8 mouse cellular contexts compared by ENCODE assay signal in genomic region chr7:119010854-119011529, GRCm38 (mm10). TPM values are rescaled to one million over a fixed set of nuclear protein-coding genes. Genes with fewer than 3 reads are reported as not detected.
DNase-seq lines count a peak whose midpoint lies in the region; ATAC-seq and TF ChIP-seq lines count a peak whose summit lies in the region.

No protein-coding gene starts in this region.

- H3K4me2 ChIP-seq in limb, embryonic 14.5 days (replicated peaks; ENCODE audit: low read depth, low read length, severe bottlenecking), result no peak overlapping the region

- H3K4me1 ChIP-seq in limb, embryonic 14.5 days (ENCODE audit: control insufficient read depth, insufficient read depth, low read length), result no peaks in the 10 kb centered on the region

- no peak overlapping the region for H3K9ac ChIP-seq in limb, embryonic 14.5 days (ENCODE audit: low read depth, low read length, severe bottlenecking)

- H3K4me3 ChIP-seq in limb, embryonic 14.5 days (replicated peaks; ENCODE audit: low read length), result no peak overlapping the region

- no peak for TF ChIP-seq POLR2A in limb, embryonic 14.5 days (IDR thresholded peaks at IDR 0.05; ENCODE audit: borderline replicate concordance, extremely low read depth, insufficient read depth, insufficient read length)

- H3K27me3 ChIP-seq in limb, embryonic 14.5 days (ENCODE audit: control insufficient read depth, insufficient read depth, low read length), result no peaks in the 10 kb centered on the region

- WGBS in limb, embryonic 14.5 days, result 20% methylated on average over 5 of the region's 5 CpGs

- no peak overlapping the region for H3K27ac ChIP-seq in limb, embryonic 14.5 days (replicated peaks; ENCODE audit: low read depth, low read length)

- no peaks in the 10 kb centered on the region for H3K36me3 ChIP-seq in limb, embryonic 14.5 days (ENCODE audit: control insufficient read depth, insufficient read depth, low read length)

- peak; percentile 20 to 76 for DNase-seq in urinary bladder, adult 18-20 months (ENCODE audit: low spot score in 2 of 2)
- DNase-seq in urinary bladder, postnatal 10 days (ENCODE audit: low spot score), result no peak
- DNase-seq in cerebellum, adult 18-20 months, result peak; percentile 54 to 80
- DNase-seq in forelimb bud, embryonic 11.5 days (ENCODE audit: low read depth, low spot score), result peak; percentile 56
- DNase-seq in kidney, adult 8-10 months, result peak; percentile 45 to 81
- peak; percentile 45 for DNase-seq in limb, embryonic 14.5 days (ENCODE audit: low spot score)
- DNase-seq in retina, adult 2 months (ENCODE audit: low read depth, low spot score), result peak; percentile 40
- DNase-seq in urinary bladder, postnatal 25 days (ENCODE audit: low spot score), result peak; percentile 73

- ATAC-seq in limb, embryonic 14.5 days (ENCODE audit: low FRiP score, low read depth), result no peak

- no peaks in the 10 kb centered on the region for H3K9me3 ChIP-seq in limb, embryonic 14.5 days (ENCODE audit: control insufficient read depth, low read length)

RNA-seq across cellular contexts. Expression of gene Gprc5b, which starts 16.0 kb away (rescaled TPM):
- 24.9 and 34.7 TPM in 2 replicates for polyA plus RNA-seq in limb, embryonic 14.5 days (2012; rRNA removed)
- 14.0 and 15.0 TPM in 2 replicates for polyA plus RNA-seq in limb, embryonic 14.5 days (2014; fragmentation: Nextera tagmentation; extraction: Ambion mirVana)
